Mouse (Mus musculus): Measurements from ENCODE around the gene Frzb. TPM values are rescaled to one million over a fixed set of nuclear protein-coding genes. Genes with fewer than 3 reads are reported as not detected.
A peak's percentile ranks its signal among the peaks of the same experiment; 100 is the strongest.

The Frzb gene
- polyA plus RNA-seq, 1 experiment from 2014 or later, result 3.2 TPM

- Histone ChIP-seq H3K9me3 (peaks cover 4% of the 10 kb centered on the region; the same call in 1 of the 2 replicates), H3K27me3 (peaks cover 24% of the 10 kb centered on the region), H3K27ac (no peak overlapping the region), H3K4me1 (replicated peaks) (peaks cover 18% of the 10 kb centered on the region), H3K4me3 (replicated peaks) (0 out of 2 replicates have a peak overlapping the region, but pooled peaks have one; percentile 63), H3K9ac (replicated peaks) (no peak overlapping the region), H3K36me3 (no peaks in the 10 kb centered on the region), H3K4me2 (replicated peaks) (0 out of 2 replicates have a peak overlapping the region, but pooled peaks have one; percentile 96)
- ATAC-seq, result no peak
- WGBS, result 50% methylated on average over 10 of the region's 10 CpGs
Measured at GRCm38 (mm10) chr2:80445491-80445890, 1.9 kb downstream of the Frzb start.

DNA sequence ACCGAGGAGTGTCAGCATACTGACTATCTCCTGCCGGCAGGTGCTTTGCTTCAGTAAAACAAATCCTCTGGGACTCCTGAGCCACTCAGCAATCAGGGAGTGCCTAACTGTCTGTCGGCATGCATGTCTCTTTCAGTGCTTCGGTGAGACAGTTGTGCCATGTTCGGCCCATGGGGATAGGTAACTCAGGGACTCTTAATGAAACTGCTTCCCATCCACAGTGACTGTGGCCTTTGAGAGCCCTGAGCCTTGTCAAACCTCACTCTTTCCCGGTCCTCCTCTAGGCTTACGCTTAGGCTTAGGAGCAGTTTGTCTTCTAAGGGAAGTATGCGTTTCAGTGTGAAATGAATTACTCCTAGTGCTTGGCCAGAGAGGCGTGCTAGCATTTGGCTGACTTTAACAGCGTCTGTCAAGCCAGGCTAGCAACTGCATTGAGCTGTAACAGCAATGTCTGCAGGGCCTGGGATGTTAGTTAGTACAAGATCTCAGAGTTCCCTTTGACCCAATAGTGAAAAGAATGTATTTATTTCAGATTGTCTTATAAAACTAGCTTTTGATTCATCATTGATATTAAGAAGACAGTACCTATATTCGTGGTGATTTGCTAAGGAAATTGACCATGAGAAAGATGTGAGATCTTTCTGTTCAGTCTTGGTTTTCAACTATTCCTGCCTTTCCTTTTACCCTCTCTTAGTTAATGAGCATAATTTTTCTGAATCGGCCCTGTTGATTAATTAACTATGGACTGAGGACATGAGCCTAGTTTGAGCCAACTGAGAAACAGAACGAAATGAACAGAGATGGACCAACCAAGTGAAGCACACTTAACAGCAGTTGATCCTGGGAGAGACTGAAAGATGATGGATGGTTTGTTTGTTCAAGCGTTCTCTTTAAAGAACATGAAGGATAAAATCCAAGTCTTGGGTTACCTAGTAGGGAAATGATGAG lies 2.7 kb downstream of the Frzb start:
- Histone ChIP-seq H3K27me3 (peaks cover 24% of the 10 kb centered on the region), H3K27ac (no peak overlapping the region), H3K4me1 (replicated peaks) (peaks cover 18% of the 10 kb centered on the region), H3K9ac (replicated peaks) (no peak overlapping the region), H3K4me2 (replicated peaks) (no peak overlapping the region), H3K9me3 (peaks cover 4% of the 10 kb centered on the region; the same call in 1 of the 2 replicates), H3K4me3 (replicated peaks) (no peak overlapping the region), H3K36me3 (no peaks in the 10 kb centered on the region)
- ATAC-seq, result no peak
- WGBS, result 75% methylated on average over 14 of the region's 14 CpGs

DNA sequence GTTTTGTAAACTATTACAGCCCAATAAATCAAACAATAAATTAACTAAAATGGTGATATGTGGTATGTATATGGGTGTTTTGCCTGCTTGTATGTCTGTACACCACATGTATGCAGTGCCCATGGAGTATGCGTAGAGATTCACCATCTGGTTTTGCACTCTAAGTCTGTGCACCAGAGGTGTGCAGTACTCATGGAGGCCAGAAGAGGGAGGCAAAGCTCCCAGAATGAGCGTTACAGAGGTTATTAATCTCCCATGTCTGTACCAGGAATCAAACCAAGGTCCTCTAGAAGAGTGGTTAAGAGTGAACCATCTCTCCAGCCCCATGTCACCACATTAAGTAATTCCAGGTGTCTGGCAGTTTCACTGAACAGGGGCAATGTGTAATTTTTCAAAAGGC lies 3.5 kb downstream of the Frzb start:
- ATAC-seq, result no peak
- Histone ChIP-seq H3K27me3 (peaks cover 21% of the 10 kb centered on the region), H3K4me2 (replicated peaks) (no peak overlapping the region), H3K9ac (replicated peaks) (no peak overlapping the region), H3K36me3 (no peaks in the 10 kb centered on the region), H3K9me3 (peaks cover 4% of the 10 kb centered on the region; the same call in 1 of the 2 replicates), H3K4me1 (replicated peaks) (peaks cover 18% of the 10 kb centered on the region), H3K27ac (no peak overlapping the region), H3K4me3 (replicated peaks) (no peak overlapping the region)
- WGBS, result 95% methylated on average over 2 of the region's 2 CpGs

DNA sequence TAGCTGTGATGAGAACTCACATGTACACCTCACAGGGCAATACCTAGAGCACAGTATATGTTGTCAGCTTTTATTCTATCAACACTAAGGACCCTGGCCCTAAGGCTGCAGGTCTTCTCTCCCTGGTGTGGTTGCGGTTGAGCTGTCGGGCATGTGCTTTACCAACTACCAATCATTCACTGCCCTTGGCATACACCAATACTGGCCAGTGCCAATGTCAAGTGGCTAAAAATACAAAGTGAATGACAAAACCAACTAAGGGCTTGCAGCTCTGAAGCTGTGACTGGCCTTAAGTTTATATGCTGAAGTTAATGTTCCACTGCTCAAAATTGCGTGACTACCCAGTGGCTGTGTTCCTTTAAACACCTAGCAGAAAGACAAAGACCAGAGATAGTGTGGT lies 6.0 kb downstream of the Frzb start:
- H3K4me2 ChIP-seq (replicated peaks), result no peak overlapping the region
- ATAC-seq, result no peak
- H3K36me3 ChIP-seq, result no peaks in the 10 kb centered on the region
- H3K27ac ChIP-seq, result no peak overlapping the region
- H3K4me3 ChIP-seq (replicated peaks), result no peak overlapping the region
- peaks cover 21% of the 10 kb centered on the region for H3K27me3 ChIP-seq
- H3K4me1 ChIP-seq (replicated peaks), result peaks cover 14% of the 10 kb centered on the region
- H3K9me3 ChIP-seq, result peaks cover 4% of the 10 kb centered on the region; the same call in 1 of the 2 replicates
- H3K9ac ChIP-seq (replicated peaks), result no peak overlapping the region
- 95% methylated on average over 3 of the region's 3 CpGs for WGBS

DNA sequence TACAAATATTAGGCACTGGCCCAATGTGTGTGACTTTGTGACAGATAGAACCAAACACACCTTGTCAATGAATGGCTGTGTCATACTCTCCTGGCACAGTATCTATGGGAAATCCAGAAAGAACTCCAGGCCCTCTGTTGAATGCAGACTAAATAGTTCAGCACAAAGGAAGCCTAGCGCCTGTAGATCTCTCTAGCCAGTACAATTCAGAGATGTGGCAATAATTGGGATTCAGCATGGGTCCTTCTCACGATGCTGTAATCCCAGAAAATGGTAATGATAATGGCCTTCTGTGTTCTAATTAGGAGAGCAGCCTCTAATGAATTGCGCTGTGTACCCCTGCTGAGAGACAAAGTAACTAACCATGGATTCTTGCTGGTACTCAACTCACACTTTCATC lies 8.6 kb downstream of the Frzb start:
- no peaks in the 10 kb centered on the region for H3K36me3 ChIP-seq
- H3K4me2 ChIP-seq (replicated peaks), result no peak overlapping the region
- H3K27me3 ChIP-seq, result peaks cover under 1% of the 10 kb centered on the region; the same call in 1 of the 2 replicates
- H3K9me3 ChIP-seq, result peaks cover under 1% of the 10 kb centered on the region; the same call in 1 of the 2 replicates
- ATAC-seq, result peak; percentile 80
- WGBS, result 46% methylated on average over 3 of the region's 3 CpGs
- H3K4me1 ChIP-seq (replicated peaks), result 0 out of 2 replicates have a peak, but pooled peaks cover 9% of the 10 kb centered on the region
- no peak overlapping the region for H3K9ac ChIP-seq (replicated peaks)
- no peak overlapping the region for H3K4me3 ChIP-seq (replicated peaks)
- H3K27ac ChIP-seq, result no peak overlapping the region

- H3K27ac ChIP-seq, result no peak overlapping the region
- 38% methylated on average over 2 of the region's 2 CpGs for WGBS
- H3K4me1 ChIP-seq (replicated peaks), result 0 out of 2 replicates have a peak, but pooled peaks cover 9% of the 10 kb centered on the region
- H3K9ac ChIP-seq (replicated peaks), result no peak overlapping the region
- H3K4me2 ChIP-seq (replicated peaks), result no peak overlapping the region
- no peaks in the 10 kb centered on the region for H3K9me3 ChIP-seq
- H3K36me3 ChIP-seq, result no peaks in the 10 kb centered on the region
- no peak for ATAC-seq
- H3K27me3 ChIP-seq, result no peaks in the 10 kb centered on the region; the same call in 1 of the 2 replicates
- no peak overlapping the region for H3K4me3 ChIP-seq (replicated peaks)
Measured at GRCm38 (mm10) chr2:80437401-80437800, 10.0 kb downstream of the Frzb start.

DNA sequence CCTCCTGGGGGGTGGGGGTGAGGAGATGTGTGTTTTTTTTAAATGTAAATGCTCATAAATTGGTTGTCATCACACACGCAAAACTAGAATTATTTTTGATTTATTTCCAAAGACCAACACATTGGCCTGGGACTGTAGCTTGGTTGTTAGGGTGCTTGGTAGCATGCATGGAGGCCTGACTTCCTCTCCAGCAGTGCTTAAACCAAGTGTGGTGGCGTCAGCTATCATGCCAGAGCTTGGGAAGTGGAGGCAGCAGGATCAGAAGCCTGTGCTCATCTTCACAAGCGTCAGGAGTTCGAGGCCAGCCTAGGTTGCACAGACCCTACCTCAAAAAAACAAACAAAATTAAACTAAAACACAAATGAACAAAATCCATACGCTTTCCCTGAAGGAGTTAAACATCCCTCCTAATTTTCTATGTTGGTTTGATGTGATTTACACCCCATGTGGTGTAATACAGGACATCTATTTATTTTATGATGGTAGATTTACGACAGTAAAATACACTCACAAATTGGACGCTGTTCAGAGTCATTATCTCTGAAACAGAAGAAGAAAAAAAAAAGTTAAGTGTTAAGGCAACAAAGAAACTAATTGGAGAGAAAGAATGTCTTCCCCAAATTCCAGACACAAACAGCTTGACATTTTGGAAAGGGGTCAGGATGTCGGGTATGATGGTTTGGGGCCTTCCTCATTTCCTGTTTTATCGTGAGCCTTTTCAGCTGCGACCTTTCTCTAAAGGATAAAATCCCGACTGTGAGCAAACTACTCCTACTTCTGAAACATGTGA lies 12.4 kb downstream of the Frzb start:
- Histone ChIP-seq H3K4me3 (replicated peaks) (no peak overlapping the region), H3K9ac (replicated peaks) (no peak overlapping the region), H3K36me3 (no peaks in the 10 kb centered on the region), H3K4me2 (replicated peaks) (no peak overlapping the region), H3K4me1 (replicated peaks) (0 out of 2 replicates have a peak, but pooled peaks cover 9% of the 10 kb centered on the region), H3K27ac (no peak overlapping the region), H3K9me3 (no peaks in the 10 kb centered on the region), H3K27me3 (no peaks in the 10 kb centered on the region)
- ATAC-seq, result no peak
- 82% methylated on average over 11 of the region's 11 CpGs for whole genome bisulfite sequencing

DNA sequence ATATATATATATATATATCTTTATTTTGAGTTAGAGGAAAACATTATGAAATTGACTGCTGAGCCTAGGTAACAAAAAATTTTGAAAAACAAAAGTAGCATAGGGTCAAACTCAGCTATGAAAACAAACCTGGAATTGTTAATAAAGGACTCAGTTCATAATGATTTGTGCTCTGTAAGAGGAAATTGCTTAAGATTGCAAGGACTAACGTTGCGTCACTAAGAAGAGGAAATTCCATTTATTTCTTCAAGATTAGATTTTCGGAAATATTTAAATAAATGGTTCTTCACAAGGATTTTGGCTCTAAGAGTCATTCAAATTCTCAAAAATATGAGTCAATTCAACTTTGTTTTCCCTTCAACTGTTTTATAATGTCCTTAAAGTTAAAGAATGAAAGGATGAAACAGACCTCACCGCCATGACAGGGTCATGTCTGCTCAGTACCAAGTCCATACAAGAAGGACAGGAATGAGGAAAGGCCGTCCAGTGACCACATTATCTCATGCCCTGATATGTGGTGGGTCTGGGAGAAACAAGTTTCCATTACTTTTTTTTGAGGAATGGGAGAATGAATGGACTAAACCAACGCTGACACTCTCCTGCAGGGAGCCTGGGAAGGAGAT lies 14.1 kb downstream of the Frzb start:
- WGBS, result 92% methylated on average over 6 of the region's 6 CpGs
- H3K9ac ChIP-seq (replicated peaks), result no peak overlapping the region
- no peaks in the 10 kb centered on the region for H3K27me3 ChIP-seq
- H3K27ac ChIP-seq, result no peak overlapping the region
- ATAC-seq, result no peak
- H3K36me3 ChIP-seq, result no peaks in the 10 kb centered on the region
- 0 out of 2 replicates have a peak, but pooled peaks cover 7% of the 10 kb centered on the region for H3K4me1 ChIP-seq (replicated peaks)
- H3K4me2 ChIP-seq (replicated peaks), result no peak overlapping the region
- no peak overlapping the region for H3K4me3 ChIP-seq (replicated peaks)
- no peaks in the 10 kb centered on the region for H3K9me3 ChIP-seq

DNA sequence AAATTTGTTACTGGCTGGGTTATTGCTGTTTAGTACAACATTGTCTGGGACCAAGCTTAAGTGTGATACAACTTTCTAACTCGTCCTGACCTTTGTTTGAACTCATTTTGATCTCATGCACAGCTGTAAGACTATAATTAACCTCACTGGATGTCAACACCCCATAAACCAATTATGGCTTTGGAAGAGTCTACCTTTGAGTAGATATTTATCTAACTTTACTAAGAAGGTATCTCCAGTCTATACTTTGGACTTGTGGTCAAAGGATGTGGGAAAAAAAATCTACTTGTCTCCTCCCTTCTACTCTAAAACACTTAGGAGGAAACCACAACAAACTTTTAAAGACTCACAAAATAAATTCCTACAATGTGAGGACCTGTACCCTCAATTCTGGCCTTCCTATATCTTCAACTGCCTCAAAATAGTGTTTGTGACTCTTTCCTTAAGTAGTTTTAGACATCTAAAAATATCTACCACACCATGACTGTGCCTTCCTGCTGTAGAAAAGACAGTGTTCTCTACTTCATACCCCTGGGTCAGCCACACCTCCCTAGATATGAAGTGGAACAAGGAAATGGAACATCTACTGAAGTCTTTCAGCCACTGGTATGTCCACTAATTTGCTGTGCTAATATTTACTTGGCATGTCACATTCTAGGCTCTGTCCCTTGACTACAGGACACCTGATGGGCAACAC lies 16.9 kb downstream of the Frzb start:
- ATAC-seq, result no peak
- Histone ChIP-seq H3K4me3 (replicated peaks) (no peak overlapping the region), H3K4me1 (replicated peaks) (no peaks in the 10 kb centered on the region), H3K9ac (replicated peaks) (no peak overlapping the region), H3K27ac (no peak overlapping the region), H3K27me3 (no peaks in the 10 kb centered on the region), H3K9me3 (no peaks in the 10 kb centered on the region), H3K4me2 (replicated peaks) (no peak overlapping the region), H3K36me3 (no peaks in the 10 kb centered on the region)
- WGBS, result 59% methylated on average over 1 of the region's 1 CpGs

DNA sequence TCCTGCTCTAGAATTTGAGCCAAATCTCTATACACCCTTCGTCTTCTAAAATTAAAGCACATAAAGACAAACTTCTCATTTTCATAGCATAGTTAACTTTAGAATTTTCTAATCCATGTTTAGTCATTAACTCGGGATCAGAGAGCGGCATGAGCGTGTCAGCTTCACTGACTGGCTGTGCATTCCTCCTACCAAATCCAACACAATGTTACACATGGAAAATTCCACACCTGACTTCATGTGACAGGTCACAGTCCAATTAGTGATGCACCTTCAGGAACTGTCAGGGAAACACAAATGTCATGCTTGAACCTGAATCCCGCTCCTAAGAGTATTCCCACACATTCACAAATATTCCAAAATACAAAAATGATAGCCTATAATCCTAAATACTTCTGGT lies 24.3 kb downstream of the Frzb start:
- no peak overlapping the region for H3K4me2 ChIP-seq (replicated peaks)
- ATAC-seq, result no peak
- no peaks in the 10 kb centered on the region for H3K27me3 ChIP-seq
- H3K9me3 ChIP-seq, result no peaks in the 10 kb centered on the region
- H3K4me3 ChIP-seq (replicated peaks), result no peak overlapping the region
- WGBS, result 95% methylated on average over 5 of the region's 5 CpGs
- no peak overlapping the region for H3K9ac ChIP-seq (replicated peaks)
- H3K36me3 ChIP-seq, result no peaks in the 10 kb centered on the region
- no peak overlapping the region for H3K27ac ChIP-seq
- no peaks in the 10 kb centered on the region for H3K4me1 ChIP-seq (replicated peaks)

GRCm38 (mm10) chr2:80421990-80422389 lies 25.4 kb downstream of the Frzb start:
- Histone ChIP-seq H3K27me3 (no peaks in the 10 kb centered on the region), H3K4me3 (replicated peaks) (no peak overlapping the region), H3K4me1 (replicated peaks) (no peaks in the 10 kb centered on the region), H3K27ac (no peak overlapping the region), H3K36me3 (no peaks in the 10 kb centered on the region), H3K4me2 (replicated peaks) (no peak overlapping the region), H3K9ac (replicated peaks) (no peak overlapping the region), H3K9me3 (no peaks in the 10 kb centered on the region)
- 91% methylated on average over 1 of the region's 1 CpGs for WGBS
- ATAC-seq, result no peak
